Mouse (Mus musculus) c-Kit-positive CD71-positive TER-119-positive erythroid progenitor cells, embryonic 14.5 days (primary cell): ENCODE results near the gene Olfr170.
"Not testable (repeated sequence)": the region's sequence is repeated elsewhere in the genome, so short reads cannot be mapped to it uniquely, and the experiment has no call there.

Experiments used
- DNase-seq: peaks from one replicate; pipeline ENCODE4 v3.0.0-alpha.2; 2013; ENCODE audit warnings: low spot score

The Olfr170 gene

DNA sequence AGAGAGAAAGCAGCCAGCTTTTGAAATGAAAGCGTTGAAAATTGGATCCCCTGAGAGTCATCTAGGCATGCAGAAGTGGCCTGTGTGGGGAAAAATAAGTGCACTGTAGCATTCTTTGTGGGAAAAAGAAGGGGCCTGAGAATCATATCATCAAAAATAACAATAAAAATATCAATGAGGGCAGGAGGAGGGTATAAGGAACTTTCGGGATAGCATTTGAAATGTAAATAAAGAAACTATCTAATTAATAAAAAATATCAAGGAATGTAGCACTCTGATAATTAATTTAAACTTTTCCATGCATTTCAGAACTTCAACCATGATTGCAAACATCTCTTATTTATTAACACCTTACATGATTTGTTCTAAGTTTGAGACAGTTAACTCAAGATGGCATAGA is at the start of gene Olfr170:
TSS of gene Olfr170 (minus strand) at position 101 of the 400 bp plus-strand sequence.
- DNase-seq: not testable (repeated sequence)

DNA sequence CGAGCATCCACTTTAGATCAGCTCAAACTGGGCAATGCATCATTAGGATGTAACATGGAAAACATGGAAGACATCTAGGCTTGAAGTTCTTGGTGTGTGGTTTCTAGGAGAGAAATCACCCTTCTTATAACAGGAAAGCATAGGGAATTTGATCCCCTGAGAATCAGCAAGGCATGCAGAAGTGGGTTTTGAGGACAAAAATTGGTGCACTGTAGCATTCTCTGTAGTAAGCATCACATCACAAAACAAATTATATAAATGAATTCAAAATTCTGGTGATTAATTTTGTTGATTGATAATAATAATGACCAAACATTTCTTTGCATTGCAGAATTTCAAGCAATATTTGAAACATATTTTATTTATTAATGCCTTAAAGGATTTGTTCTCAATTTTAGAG is 18.1 kb upstream of the Olfr170 start, which contains the start of gene Olfr171:
TSS of gene Olfr171 (minus strand) at position 101 of the 400 bp plus-strand sequence.
- no peak for DNase-seq

DNA sequence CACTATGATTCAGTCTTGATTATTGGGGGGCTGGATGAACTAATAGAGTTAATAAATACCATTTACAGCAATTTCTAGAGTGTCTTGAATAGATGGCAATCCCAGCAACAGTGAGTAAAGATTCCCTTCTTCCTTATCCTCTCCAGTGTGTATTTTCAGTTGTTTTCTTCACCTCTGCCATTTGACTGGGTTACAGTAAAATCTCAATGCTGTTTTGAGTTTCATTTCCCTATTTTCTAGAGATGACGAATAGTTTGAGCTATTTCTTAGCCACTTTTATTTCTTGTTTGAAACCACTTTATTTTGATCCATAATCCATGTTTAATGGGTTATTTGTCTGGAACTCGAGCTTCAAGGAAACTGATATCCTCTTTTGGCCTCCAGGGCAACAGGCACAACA is 8.5 kb downstream of the Olfr170 start:
- no peak for DNase-seq

DNA sequence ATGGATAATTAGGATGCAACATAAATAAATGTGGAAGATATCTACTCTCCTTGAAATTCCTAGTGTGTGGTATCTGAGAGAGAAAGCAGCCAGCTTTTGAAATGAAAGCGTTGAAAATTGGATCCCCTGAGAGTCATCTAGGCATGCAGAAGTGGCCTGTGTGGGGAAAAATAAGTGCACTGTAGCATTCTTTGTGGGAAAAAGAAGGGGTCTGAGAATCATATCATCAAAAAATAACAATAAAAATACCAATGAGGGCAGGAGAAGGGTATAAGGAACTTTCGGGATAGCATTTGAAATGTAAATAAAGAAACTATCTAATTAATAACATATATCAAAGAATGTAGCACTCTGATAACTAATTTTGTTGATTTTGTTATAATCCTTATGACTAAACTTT is 40.0 kb downstream of the Olfr170 start, which contains the start of gene Olfr169:
TSS of gene Olfr169 (minus strand) at position 101 of the 400 bp plus-strand sequence.
- not testable (repeated sequence) for DNase-seq
